Mouse (Mus musculus): ENCODE measurements around the gene Slc5a2.

Slc5a2 gene

GRCm38 (mm10) chr7:128304198-128304597, 38.7 kb downstream of the Slc5a2 start:
- DNase-seq = no peak

- DNase-seq = peak; percentile 75
Measured at GRCm38 (mm10) chr7:128304907-128305306, 39.5 kb downstream of the Slc5a2 start.

GRCm38 (mm10) chr7:128307851-128308250, 42.4 kb downstream of the Slc5a2 start:
- no peak for DNase-seq

DNA sequence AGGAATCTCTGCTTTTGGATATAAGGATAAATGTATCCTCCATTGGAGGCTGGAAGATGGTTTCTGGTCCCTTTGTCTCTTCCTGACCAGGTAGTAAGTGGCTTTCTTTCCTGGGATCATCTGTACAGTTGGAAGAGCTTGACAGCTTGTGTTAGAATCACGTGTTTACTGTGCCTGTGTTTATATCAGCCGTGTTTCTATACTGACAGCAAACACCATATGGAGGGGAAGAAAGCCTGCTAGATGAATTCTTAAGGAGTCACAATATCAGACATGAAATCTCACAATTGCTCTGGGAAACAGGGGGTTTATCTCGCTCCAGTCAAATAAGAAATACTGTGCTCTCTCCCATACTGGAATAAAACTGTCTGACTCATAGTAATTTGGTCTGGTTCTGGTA, 43.8 kb downstream of the Slc5a2 start:
- DNase-seq = no peak

GRCm38 (mm10) chr7:128309776-128310175, 44.3 kb downstream of the Slc5a2 start:
- DNase-seq = no peak

DNA sequence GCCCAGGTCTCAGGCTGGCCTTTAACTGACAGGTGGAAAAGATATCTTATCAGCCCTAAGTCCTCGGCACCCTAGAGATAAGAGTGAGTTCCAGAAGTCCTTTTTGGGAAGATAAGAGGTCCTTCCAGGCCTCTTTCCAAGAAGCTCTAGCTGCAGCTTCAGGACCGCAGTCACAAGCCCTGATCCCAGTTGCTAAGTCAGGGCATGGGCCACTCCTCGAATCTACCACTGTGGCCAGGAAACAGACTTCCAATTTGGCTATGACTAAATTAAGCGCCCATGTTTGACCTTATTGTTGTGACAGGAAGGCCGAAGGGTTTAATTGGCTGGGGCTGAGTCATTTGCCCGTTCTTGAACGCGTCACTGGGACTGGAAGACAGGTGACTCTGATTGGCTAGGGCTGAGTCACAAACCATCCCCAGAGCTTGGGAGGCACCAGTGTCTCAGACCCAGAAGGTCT, 44.8 kb downstream of the Slc5a2 start:
- DNase-seq = no peak

GRCm38 (mm10) chr7:128311263-128311662, 45.8 kb downstream of the Slc5a2 start:
- DNase-seq = no peak

- no peak for DNase-seq
Measured at GRCm38 (mm10) chr7:128311811-128312210, 46.4 kb downstream of the Slc5a2 start.

- DNase-seq = no peak
Measured at GRCm38 (mm10) chr7:128312375-128313059, 47.1 kb downstream of the Slc5a2 start.

DNA sequence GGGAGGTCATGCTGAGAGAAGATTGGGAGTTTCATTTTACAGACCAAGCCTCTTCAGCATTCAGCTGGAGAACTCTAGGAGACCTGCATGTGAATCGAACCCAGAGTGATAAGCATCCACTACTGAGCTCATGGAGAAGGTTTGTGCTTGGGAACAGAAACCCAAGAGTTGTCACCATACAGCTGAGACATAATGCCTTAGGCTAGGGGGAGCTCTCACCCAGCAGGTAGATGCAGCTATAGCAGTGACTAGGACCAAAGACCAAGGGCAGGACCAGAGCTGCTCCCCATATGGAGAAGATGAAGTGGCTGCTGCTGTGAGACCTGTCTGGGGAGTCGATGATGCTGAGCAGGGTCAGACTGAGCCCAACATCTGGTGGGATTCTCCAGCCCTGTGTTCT, 48.1 kb downstream of the Slc5a2 start:
- DNase-seq = no peak

DNA sequence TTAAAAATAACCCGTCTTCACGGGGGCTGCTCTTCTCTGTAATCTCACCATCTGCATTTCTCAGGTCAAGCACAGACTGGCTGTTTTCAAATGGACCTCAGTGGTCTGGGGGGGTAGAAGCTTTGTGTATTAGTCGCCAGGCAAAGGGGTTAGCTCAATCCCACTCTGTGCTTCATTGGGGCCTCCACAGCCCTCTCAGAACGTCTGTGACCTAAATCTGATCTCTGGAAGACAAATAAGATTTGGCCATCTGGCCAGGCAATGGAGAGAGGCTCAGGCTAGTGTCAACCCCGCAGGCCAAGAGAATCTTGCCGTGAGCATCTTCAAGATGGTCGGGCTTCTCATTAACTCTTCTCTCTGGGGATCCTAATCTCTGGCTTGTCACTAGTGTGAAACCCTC, 49.0 kb downstream of the Slc5a2 start:
- no peak for DNase-seq

DNA sequence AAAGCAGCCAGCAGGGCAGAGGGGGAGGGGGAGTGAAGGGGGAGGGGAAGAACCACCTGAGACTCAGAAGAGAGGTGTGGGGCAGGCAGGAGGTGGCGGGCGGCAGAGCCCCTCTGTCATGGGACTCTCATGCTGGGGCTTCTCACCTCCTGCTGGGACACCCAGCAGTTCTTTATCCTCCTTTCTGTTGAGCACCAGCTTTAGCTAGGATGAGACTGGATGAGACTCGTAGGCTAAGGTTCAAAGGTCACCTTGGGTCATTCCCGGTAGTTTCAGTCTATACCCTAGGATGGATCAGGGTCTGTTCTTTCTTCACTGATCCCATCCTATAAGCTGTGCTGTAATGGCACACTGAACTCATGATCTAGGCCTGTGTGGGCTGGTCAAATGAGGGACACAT, 51.6 kb downstream of the Slc5a2 start:
- no peak for DNase-seq

- no peak for DNase-seq
Measured at GRCm38 (mm10) chr7:128319140-128319539, 53.7 kb downstream of the Slc5a2 start.

DNA sequence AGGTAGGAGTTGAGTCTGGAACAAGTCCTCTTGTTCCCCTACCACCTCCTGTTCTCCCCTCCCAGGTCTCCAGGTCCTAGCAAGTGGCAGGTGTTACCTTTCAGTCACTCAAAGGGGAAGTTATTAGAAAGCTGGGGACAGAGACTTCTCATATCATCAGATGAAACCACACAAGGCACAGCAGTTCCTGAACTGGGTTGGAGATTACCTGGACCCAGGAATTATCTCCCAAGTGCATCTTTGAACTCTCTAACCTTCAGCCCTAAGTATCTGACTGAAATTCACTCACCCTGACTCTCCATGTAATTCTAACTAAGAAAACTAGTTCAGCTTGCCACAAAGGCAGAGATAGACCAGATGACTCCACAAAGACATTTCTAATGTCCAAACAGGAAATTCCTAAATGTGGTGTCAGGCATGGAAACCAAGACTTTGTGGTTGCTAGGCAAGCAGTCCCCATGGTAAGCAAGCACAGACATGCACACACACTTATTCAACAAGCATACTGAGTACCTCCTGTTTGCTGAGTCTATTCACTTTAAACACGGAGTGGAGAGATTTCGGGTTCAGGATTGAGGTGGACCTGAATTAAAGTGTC, 54.9 kb downstream of the Slc5a2 start:
- no peak for DNase-seq

- DNase-seq = no peak
Measured at GRCm38 (mm10) chr7:128321260-128321659, 55.8 kb downstream of the Slc5a2 start.
